Mouse (Mus musculus) heart, embryonic 15.5 days (tissue): ENCODE results near the gene Sdk1. TPM values are rescaled to one million over a fixed set of nuclear protein-coding genes. Genes with fewer than 3 reads are reported as not detected.

ENCODE experiments used
- ATAC-seq: fragments of 200-750 bp; cut with Nextera tagmentation; replicated peaks from 2 replicates; pipeline ENCODE4 v1.8.0; 2017; ENCODE audit warnings: low read depth, moderate TSS enrichment; ENCODE audit not compliant: insufficient number of reproducible peaks, insufficient read depth, low FRiP score
- H3K27ac ChIP-seq: fragments of 300-500 bp; sonication (generic); 2 replicates; pipeline ENCODE4 v1.5.1; 2015; ENCODE audit warnings: mild to moderate bottlenecking, inconsistent platforms
- H3K27me3 ChIP-seq: fragments of 300-500 bp; sonication (generic); 2 replicates; pipeline ENCODE4 v1.6.1; 2015; ENCODE audit warnings: inconsistent platforms
- H3K36me3 ChIP-seq: fragments of 300-500 bp; sonication (generic); 2 replicates; pipeline ENCODE4 v1.6.1; 2015; ENCODE audit warnings: mild to moderate bottlenecking, inconsistent platforms
- H3K4me1 ChIP-seq: fragments of 300-500 bp; sonication (generic); replicated peaks from 2 replicates; pipeline ENCODE4 v1.6.1; 2015; ENCODE audit warnings: inconsistent platforms
- H3K4me2 ChIP-seq: fragments of 300-500 bp; sonication (generic); 2 replicates; pipeline ENCODE4 v1.6.1; 2015; ENCODE audit warnings: inconsistent platforms, mild to moderate bottlenecking, moderate library complexity
- H3K4me3 ChIP-seq: fragments of 300-500 bp; sonication (generic); 2 replicates; pipeline ENCODE4 v1.5.1; 2015; ENCODE audit warnings: mild to moderate bottlenecking, inconsistent platforms
- H3K9ac ChIP-seq: fragments of 300-500 bp; sonication (generic); 2 replicates; pipeline ENCODE4 v1.6.1; 2015; ENCODE audit warnings: mild to moderate bottlenecking, inconsistent platforms
- H3K9me3 ChIP-seq: fragments of 300-500 bp; sonication (generic); replicated peaks from 2 replicates; pipeline ENCODE4 v1.6.1; 2016; ENCODE audit warnings: inconsistent platforms
- WGBS: fragments of 180-500 bp; shearing (Covaris S2); methylation state at CpG from one replicate; pipeline ENCODE4 v1.1.7; 2015; ENCODE audit warnings: mixed read lengths; 5-methylcytosine and 5-hydroxymethylcytosine counted together
- polyA plus RNA-seq: library from polyadenylated mRNA; unstranded; fragments of >200 nt; fragmentation: Nextera tagmentation; extraction: Ambion mirVana; gene quantifications from 2 replicates; pipeline ENCODE4 v1.2.1, GENCODE M21; 2015

Gene Sdk1
- polyA plus RNA-seq, 1 experiment from 2014 or later, result 1.5 TPM

DNA sequence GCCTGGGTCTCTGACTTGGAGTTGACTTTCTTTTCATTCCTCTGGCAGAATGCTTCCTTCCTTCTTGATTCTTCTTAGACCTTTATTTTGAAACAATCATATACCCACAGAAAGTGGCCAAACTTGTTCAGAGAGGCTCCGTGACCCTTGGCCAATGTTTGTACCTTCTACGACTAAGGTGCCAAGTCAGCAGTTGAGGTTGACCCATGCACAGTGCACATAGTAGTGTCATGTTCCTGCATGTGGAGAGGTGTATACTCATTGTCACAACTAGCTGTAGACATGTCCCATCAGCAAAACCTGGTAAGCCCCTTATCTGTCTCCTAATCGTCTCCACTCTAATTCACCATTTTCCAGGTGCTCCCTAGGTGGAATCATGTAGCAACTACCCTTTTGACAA, 530.2 kb downstream of the Sdk1 start:
- H3K27me3 ChIP-seq, result no peaks in the 10 kb centered on the region
- H3K4me2 ChIP-seq, result no peak overlapping the region
- no peaks in the 10 kb centered on the region; the same call in 1 of the 2 replicates for H3K9me3 ChIP-seq
- H3K36me3 ChIP-seq, result no peaks in the 10 kb centered on the region
- 89% methylated on average over 3 of the region's 3 CpGs for WGBS
- H3K27ac ChIP-seq, result no peak overlapping the region
- H3K4me1 ChIP-seq, result no peaks in the 10 kb centered on the region
- no peak overlapping the region for H3K4me3 ChIP-seq
- ATAC-seq, result no peak
- H3K9ac ChIP-seq, result no peak overlapping the region

GRCm38 (mm10) chr5:141778231-141778630, 536.9 kb downstream of the Sdk1 start:
- no peak for ATAC-seq
- no peak overlapping the region for H3K4me3 ChIP-seq
- no peaks in the 10 kb centered on the region for H3K27me3 ChIP-seq
- H3K9me3 ChIP-seq, result no peaks in the 10 kb centered on the region; the same call in 1 of the 2 replicates
- no peak overlapping the region for H3K9ac ChIP-seq
- H3K36me3 ChIP-seq, result no peaks in the 10 kb centered on the region
- no peaks in the 10 kb centered on the region for H3K4me1 ChIP-seq
- H3K4me2 ChIP-seq, result no peak overlapping the region
- WGBS, result 86% methylated on average over 4 of the region's 4 CpGs
- H3K27ac ChIP-seq, result no peak overlapping the region

- Histone ChIP-seq H3K9me3 (no peaks in the 10 kb centered on the region), H3K9ac (no peak overlapping the region), H3K27ac (no peak overlapping the region), H3K27me3 (no peaks in the 10 kb centered on the region), H3K4me2 (no peak overlapping the region), H3K4me1 (0 out of 2 replicates have a peak, but pooled peaks cover 3% of the 10 kb centered on the region), H3K36me3 (no peaks in the 10 kb centered on the region), H3K4me3 (no peak overlapping the region)
- ATAC-seq, result no peak
- WGBS, result 63% methylated on average over 2 of the region's 2 CpGs
These were observed 539.9 kb downstream of the Sdk1 start for GRCm38 (mm10) chr5:141781142-141781541.

GRCm38 (mm10) chr5:141782330-141782729, 541.0 kb downstream of the Sdk1 start:
- WGBS, result 66% methylated on average over 5 of the region's 5 CpGs
- ATAC-seq, result no peak

DNA sequence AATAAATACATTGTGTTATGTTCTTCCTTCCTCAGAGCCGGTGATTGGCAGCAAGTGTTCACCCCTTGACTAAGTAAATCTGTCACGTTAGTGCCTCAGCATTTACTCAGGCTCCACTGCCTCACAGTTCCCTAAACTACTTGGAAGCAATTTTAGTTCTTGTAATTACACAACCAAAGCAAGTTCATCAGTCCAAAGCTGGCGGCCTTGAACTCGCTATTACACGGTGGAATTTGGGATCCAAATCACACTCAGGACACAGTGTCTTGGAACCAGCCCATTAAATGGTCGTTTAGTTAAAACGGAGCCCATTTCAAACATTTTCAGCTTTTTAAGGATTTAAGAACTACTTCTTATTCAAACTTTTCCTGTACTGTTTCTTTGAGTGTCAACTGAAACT, 542.2 kb downstream of the Sdk1 start:
- Histone ChIP-seq H3K4me2 (no peak overlapping the region), H3K9ac (no peak overlapping the region), H3K27me3 (no peaks in the 10 kb centered on the region), H3K4me1 (0 out of 2 replicates have a peak, but pooled peaks cover 3% of the 10 kb centered on the region), H3K9me3 (no peaks in the 10 kb centered on the region), H3K4me3 (no peak overlapping the region), H3K27ac (no peak overlapping the region), H3K36me3 (no peaks in the 10 kb centered on the region)
- no peak for ATAC-seq
- WGBS, result 88% methylated on average over 7 of the region's 7 CpGs

More at GRCm38 (mm10) chr5:141782330-141782729, 541.0 kb downstream of the Sdk1 start:
- H3K4me2 ChIP-seq, result no peak overlapping the region
- H3K36me3 ChIP-seq, result no peaks in the 10 kb centered on the region
- H3K27me3 ChIP-seq, result no peaks in the 10 kb centered on the region
- H3K9ac ChIP-seq, result no peak overlapping the region
- 0 out of 2 replicates have a peak, but pooled peaks cover 3% of the 10 kb centered on the region for H3K4me1 ChIP-seq
- no peaks in the 10 kb centered on the region for H3K9me3 ChIP-seq
- no peak overlapping the region for H3K27ac ChIP-seq
- H3K4me3 ChIP-seq, result no peak overlapping the region

- WGBS, result 79% methylated on average over 4 of the region's 4 CpGs
- no peak overlapping the region for H3K9ac ChIP-seq
These were observed 552.6 kb downstream of the Sdk1 start for GRCm38 (mm10) chr5:141793926-141794325.

DNA sequence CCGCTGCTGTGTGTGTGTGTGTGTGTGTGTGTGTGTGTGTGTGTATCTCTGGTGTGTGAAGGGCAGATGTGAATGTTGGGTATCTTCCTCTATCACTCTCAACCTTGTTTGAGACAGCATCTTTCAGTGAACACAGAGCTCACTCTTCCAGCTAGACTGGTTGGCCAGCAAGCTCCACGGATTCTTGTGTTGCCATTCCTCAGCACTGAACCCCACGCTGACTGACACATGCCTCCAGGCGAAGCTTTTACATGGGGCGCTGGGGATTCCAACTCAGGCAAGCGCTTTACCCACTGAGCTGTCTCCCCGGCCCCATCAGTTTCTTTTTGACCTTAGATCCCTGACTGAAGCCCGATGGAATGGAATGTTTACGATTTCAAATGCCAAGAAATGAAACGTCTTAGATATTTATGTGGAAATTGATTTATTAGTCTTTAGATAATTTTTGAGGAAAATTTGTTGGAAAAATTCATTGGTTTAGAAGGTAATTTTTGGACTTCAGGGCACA, 582.6 kb downstream of the Sdk1 start:
- ATAC-seq, result no peak

More at GRCm38 (mm10) chr5:141793926-141794325, 552.6 kb downstream of the Sdk1 start:
- Histone ChIP-seq H3K4me2 (no peak overlapping the region), H3K4me3 (no peak overlapping the region), H3K36me3 (no peaks in the 10 kb centered on the region), H3K4me1 (0 out of 2 replicates have a peak, but pooled peaks cover 5% of the 10 kb centered on the region), H3K27me3 (no peaks in the 10 kb centered on the region), H3K27ac (no peak overlapping the region), H3K9me3 (no peaks in the 10 kb centered on the region)
- no peak for ATAC-seq

GRCm38 (mm10) chr5:141824739-141825379, 583.6 kb downstream of the Sdk1 start:
- no peak overlapping the region for H3K9ac ChIP-seq
- H3K27ac ChIP-seq, result no peak overlapping the region
- no peaks in the 10 kb centered on the region for H3K27me3 ChIP-seq
- H3K4me1 ChIP-seq, result no peaks in the 10 kb centered on the region
- H3K4me2 ChIP-seq, result no peak overlapping the region
- 74% methylated on average over 16 of the region's 16 CpGs for WGBS
- no peak for ATAC-seq
- H3K4me3 ChIP-seq, result no peak overlapping the region
- no peaks in the 10 kb centered on the region for H3K9me3 ChIP-seq
- H3K36me3 ChIP-seq, result no peaks in the 10 kb centered on the region

More for the DNA sequence above, 582.6 kb downstream of the Sdk1 start:
- H3K9ac ChIP-seq, result no peak overlapping the region
- H3K4me3 ChIP-seq, result no peak overlapping the region
- 66% methylated on average over 10 of the region's 10 CpGs for WGBS
- H3K4me2 ChIP-seq, result no peak overlapping the region
- no peak overlapping the region for H3K27ac ChIP-seq
- H3K36me3 ChIP-seq, result no peaks in the 10 kb centered on the region
- no peaks in the 10 kb centered on the region for H3K4me1 ChIP-seq
- no peaks in the 10 kb centered on the region for H3K9me3 ChIP-seq
- H3K27me3 ChIP-seq, result no peaks in the 10 kb centered on the region

GRCm38 (mm10) chr5:141835566-141835965, 594.3 kb downstream of the Sdk1 start:
- 60% methylated on average over 6 of the region's 6 CpGs for WGBS
- no peak for ATAC-seq
- Histone ChIP-seq H3K9ac (no peak overlapping the region), H3K4me1 (peaks cover 19% of the 10 kb centered on the region; the same call in 1 of the 2 replicates), H3K9me3 (no peaks in the 10 kb centered on the region), H3K4me2 (no peak overlapping the region), H3K36me3 (no peaks in the 10 kb centered on the region), H3K4me3 (no peak overlapping the region), H3K27ac (no peak overlapping the region), H3K27me3 (no peaks in the 10 kb centered on the region)

GRCm38 (mm10) chr5:141836892-141837455, 595.7 kb downstream of the Sdk1 start:
- WGBS, result 56% methylated on average over 8 of the region's 8 CpGs

GRCm38 (mm10) chr5:141844701-141845100, 603.4 kb downstream of the Sdk1 start:
- H3K9ac ChIP-seq, result no peak overlapping the region
- ATAC-seq, result no peak
- H3K27me3 ChIP-seq, result no peaks in the 10 kb centered on the region
- H3K4me1 ChIP-seq, result no peaks in the 10 kb centered on the region
- no peak overlapping the region for H3K4me2 ChIP-seq
- H3K9me3 ChIP-seq, result no peaks in the 10 kb centered on the region
- no peaks in the 10 kb centered on the region for H3K36me3 ChIP-seq
- H3K4me3 ChIP-seq, result no peak overlapping the region
- 78% methylated on average over 4 of the region's 4 CpGs for WGBS
- H3K27ac ChIP-seq, result no peak overlapping the region

More at GRCm38 (mm10) chr5:141836892-141837455, 595.7 kb downstream of the Sdk1 start:
- peaks cover 19% of the 10 kb centered on the region; the same call in 1 of the 2 replicates for H3K4me1 ChIP-seq
- H3K4me3 ChIP-seq, result no peak overlapping the region
- H3K36me3 ChIP-seq, result no peaks in the 10 kb centered on the region
- no peak overlapping the region for H3K27ac ChIP-seq
- no peak overlapping the region for H3K9ac ChIP-seq
- no peak overlapping the region for H3K4me2 ChIP-seq
- H3K9me3 ChIP-seq, result no peaks in the 10 kb centered on the region
- no peaks in the 10 kb centered on the region for H3K27me3 ChIP-seq
- no peak for ATAC-seq
